Mouse (Mus musculus): ENCODE data around the gene Vil1.

- no peak for TF ChIP-seq GATA1 (IDR thresholded peaks at IDR 0.05; ENCODE audit: low read length)
- no peak for TF ChIP-seq TAL1 (IDR thresholded peaks at IDR 0.05; ENCODE audit: low read length)
Observed at GRCm38 (mm10) chr1:74383385-74383784, 25.8 kb upstream of the Vil1 start.

All from erythroblast, embryonic 14.5 days (primary cell).